Mouse (Mus musculus) lung, adult 18-20 months (tissue): ENCODE data around the gene Arid3a.

Experiments
- DNase-seq, 2 experiments: peaks; one replicate each; pipeline ENCODE4 v3.0.0; 2022; ENCODE audit warnings: mixed read lengths in 2 of 2

Gene Arid3a

DNA sequence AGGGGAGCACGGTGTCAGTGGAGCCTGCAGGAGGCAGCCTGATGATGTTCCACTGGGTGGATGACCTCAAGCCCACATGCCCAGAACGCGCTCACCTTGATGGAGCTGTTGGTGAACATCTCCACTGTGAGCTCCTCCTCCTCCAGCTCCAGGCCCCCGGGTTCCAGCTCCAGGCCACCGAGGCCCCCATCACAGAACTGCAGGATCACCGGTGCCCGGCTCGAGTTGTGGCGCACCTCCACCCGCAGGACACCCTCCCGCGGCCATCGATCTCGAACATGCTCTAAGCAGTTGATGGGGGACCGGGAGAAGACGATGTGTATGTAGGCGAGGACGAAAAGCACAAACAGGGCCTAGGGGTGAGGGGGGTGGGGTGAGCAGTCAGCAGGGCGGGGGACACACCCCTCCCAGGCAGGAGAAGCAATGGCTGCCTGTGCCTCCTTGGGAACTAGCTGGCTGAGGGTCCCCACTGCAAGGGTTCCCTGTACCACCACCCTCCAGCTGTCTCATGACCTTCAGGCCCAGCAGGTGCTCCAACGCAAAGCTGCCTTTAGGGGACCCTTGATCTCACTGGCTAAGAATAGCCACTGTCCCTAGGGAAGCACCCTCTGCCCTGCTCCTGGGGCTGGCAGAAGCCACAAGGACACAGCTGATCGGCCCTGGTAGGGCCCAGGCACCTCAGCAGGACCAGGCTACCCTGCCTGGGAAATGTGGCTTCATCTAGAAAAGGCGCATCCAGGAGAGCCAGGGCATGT, 52.7 kb downstream of the Arid3a start:
- DNase-seq: no peak

DNA sequence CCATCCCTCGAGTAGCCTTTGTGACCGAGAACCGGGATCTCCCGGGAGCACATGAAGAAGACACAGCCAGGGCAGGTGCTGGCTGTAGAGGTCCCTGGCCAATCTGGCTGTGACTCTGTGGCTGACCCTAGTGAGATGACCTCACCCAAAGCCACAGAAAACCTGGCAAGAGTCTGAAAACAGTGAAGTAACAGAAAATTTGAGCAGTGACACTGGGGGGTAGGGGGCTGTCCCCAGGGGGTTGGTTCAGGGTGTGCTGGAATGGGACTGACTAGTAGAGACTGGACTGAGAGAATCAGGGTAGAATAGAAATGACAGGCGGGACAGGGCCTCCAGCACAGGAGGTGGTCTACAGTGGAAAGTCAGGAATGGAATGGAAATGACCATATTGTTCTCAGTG, 56.4 kb downstream of the Arid3a start:
- no peak for DNase-seq

DNA sequence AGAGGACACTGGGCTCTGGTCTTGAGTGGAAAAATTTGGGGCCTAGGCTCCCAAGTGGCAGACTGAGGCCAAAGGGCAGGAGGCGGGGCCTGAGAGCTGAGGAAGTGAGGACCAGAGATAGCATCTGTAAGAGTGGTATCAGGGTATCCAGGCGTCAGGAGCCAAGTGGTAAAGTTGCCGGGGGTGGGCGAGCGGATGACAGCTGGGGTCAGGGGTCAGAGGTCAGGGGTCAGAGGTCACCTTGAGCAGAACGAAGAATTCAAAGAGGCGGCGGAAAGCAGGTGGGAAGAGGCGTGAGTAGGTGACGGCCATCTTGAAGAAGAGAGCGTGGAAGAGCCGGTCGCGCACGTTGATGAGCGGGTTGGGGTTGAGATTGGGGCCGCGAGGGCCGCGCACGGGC, 56.8 kb downstream of the Arid3a start:
- peak; percentile 67 to 72 for DNase-seq

- peak; percentile 87 to 88 for DNase-seq
Observed at GRCm38 (mm10) chr10:79984195-79984816, 57.5 kb downstream of the Arid3a start, which contains the start of gene Tmem259. TSS of gene Tmem259 (minus strand) at chr10:79984330.

GRCm38 (mm10) chr10:79984871-79985270, 58.0 kb downstream of the Arid3a start:
- peak; percentile 98 to 99 for DNase-seq

GRCm38 (mm10) chr10:79985334-79986231, 58.7 kb downstream of the Arid3a start:
- DNase-seq: peak; percentile 79 to 83

- peak; percentile 81 to 85 for DNase-seq
Observed at GRCm38 (mm10) chr10:79986232-79986878, 59.5 kb downstream of the Arid3a start.

DNA sequence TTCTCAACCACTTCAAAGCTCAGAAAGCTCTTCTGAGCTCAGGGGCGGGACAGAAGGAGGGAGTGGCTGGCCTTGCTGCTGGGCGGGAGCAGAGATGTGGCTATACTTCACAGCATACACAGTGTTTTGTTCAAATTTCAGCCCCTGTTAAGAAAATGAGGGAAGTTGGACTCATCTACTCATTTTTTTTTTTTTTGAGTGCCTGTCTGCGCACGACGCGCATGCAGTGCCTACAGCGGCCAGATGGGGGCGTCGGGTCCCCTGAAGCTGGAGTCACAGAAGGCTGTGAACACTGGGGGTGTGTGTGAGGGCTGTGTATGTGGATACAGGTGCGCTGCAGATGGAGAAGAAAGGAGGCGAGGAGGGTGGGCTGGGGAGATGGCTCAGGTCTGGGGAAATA, 60.1 kb downstream of the Arid3a start:
- DNase-seq: peak; percentile 90 to 93

- peak in 1 of 2 experiments; percentile 36 for DNase-seq
Observed at GRCm38 (mm10) chr10:79987771-79988505, 61.1 kb downstream of the Arid3a start.

GRCm38 (mm10) chr10:79988506-79989271, 61.8 kb downstream of the Arid3a start, which contains the start of gene Cnn2:
TSS of gene Cnn2 (plus strand) at chr10:79988584.
- peak; percentile 82 to 89 for DNase-seq

DNA sequence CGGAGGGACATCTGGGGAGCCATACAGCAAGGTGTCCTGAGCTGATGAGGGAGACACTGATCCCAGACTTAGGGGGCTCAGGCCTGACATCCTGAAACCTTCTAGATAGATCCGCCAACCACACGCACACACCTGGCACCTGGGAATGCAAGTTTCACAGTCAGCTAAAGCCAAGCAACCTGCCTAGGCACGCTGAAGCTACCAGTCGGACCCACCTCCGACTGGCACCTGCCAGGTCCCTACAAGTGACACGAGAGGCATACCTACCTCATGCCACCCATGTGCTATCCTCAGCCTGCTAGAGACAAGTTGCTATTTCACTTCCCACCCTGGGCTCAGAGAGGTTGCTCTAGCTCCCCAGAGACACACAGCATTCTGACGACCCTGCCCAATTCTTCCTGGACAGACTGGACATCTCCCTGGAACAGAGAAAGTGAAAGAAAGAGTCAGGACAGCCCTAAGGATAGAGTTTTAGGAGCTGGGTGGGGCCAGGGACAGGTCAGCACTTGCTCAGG, 62.5 kb downstream of the Arid3a start:
- peak in 1 of 2 experiments; percentile 19 for DNase-seq

DNA sequence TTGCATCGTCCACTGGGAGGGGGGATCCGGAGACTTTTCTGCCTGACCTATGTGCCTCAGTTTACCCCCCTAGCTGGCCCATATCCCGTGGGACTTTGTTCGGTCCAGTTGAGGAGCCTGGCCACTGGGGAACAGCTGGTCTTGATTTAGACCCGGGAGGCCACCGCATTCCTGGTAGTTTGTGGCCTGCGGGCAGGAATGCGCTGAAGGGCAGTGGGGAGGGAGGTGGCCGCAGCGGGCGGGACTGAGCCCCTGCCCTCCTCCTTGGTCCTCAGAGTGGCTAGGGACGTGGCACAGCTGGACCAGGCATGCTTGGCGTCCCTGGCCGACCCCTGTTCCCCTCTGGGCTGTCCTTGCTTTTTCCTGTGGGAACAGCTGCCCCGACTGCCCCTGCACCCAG, 63.0 kb downstream of the Arid3a start:
- peak; percentile 72 to 81 for DNase-seq

- DNase-seq: no peak
Observed at GRCm38 (mm10) chr10:79991099-79991498, 64.3 kb downstream of the Arid3a start.

DNA sequence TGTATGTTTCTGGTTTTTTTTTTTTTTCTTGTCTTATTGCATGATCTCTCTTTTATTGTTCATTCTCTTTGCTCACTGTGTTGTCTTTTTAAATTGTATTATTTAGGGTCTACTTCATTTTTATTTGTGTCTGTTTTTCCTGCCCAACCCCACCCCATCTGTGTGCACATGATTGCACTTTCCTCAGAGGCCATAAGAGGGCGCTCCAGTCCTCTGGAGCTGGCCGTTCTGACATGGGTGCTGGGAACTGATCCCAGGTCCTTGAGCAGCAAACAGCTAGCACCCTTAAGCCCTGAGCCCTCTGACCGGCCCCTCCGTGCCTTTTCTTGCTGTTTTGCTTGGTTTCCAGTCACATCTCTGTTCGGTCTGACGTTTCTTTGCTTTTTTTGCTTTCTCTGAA, 64.7 kb downstream of the Arid3a start:
- no peak for DNase-seq

DNA sequence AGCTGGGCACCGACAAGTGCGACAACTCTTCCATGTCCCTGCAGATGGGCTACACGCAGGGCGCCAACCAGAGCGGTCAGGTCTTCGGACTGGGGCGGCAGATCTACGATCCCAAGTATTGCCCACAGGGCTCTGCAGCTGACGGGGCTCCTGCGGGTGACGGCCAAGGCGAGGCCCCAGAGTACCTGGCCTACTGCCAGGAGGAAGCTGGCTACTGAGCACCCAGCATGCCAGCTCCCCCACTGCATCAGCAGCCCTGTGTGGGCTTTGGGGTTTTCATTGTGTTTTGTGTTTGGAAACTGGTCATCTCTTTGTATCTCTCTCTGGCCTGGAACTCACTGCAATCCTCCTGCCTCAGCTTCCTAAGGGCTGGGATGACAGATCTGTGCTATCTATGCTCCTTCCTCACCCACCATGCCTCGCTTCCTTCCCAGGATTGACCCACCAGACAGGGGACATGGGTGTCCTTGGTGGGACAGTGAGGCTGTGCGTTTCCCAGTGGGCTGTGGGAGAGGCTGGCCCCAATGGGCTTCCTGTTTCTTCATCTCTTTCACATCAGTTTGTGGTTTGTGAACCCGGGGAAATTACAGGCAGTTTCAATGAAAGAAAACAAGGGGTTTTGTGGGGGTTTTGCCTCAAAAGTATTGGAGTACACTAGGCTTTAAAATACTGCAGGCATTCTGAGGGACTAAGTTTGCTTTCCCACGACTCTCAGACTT, 67.7 kb downstream of the Arid3a start:
- DNase-seq: peak; percentile 63 to 68

GRCm38 (mm10) chr10:79995636-79996035, 68.8 kb downstream of the Arid3a start:
- no peak for DNase-seq

DNA sequence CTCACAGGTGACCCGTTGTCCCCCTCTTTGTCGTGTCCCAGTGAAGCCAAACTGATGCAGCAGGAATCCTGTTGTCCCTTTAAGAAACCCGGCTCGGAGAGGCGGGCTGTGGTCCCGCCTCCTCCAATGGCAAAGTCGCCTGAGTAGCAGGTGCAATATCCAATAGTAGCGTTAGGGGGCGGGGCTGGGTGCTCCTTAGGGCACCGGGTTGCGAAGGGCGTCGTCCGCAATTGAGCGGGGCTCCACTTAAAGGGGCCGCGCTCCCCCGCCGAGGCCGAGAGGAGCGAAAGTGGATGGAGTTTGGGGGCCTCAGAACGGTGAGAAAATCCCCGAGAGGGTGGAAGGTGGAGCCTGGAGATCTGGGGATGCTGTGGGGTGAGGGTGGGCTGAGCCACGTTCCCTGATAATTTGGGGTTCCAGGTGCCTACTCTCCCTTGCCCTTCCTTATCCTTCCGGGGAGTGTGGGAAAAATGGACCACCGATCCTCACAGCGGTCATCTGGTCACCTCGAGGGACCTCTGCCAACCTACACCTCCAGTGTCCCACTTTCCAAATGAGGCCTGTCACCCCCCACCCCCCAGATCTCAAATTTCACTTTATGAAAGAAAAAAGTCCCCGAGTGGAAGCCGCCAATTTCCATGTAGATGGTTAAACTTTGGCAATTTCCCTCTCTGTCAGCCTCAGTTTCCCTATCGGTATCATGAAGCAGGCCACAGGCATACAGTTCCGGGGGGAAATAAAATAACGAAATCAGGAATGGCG, 69.6 kb downstream of the Arid3a start, which contains the start of gene Abca7:
TSS of gene Abca7 (plus strand) at position 223 of the 762 bp plus-strand sequence.
- peak; percentile 96 to 98 for DNase-seq

- DNase-seq: peak; percentile 63 to 66
Observed at GRCm38 (mm10) chr10:79997034-79997760, 70.4 kb downstream of the Arid3a start.
